Mouse (Mus musculus): ENCODE data around the gene Il22ra1.

DNA sequence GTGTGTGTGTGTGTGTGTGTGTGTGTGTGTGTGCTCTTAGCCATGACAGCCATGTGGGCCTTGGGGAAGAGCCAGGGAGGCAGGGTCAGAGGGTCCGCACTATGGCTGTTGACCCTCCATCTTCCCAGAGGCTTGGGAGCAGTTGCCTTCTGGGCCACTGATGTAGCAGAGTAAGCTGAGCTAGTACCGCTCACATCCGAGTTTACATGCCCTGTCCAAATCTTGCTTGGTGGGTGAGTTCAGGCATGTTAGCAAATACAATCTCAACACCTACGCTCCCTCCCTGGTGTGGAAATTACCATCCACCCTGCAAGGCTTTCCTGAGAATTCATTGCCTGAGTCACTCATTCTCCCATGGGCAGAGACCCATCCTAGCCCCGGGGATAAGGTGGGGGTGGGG, 53.3 kb downstream of the Il22ra1 start:
- TF ChIP-seq TAL1 (IDR thresholded peaks at IDR 0.05; ENCODE audit: low read length) (no peak), GATA1 (IDR thresholded peaks at IDR 0.05; ENCODE audit: low read length) (no peak)

All from erythroblast, embryonic 14.5 days (primary cell).